Comparison of ENCODE assay signal across 7 mouse cellular contexts in the genomic region with DNA sequence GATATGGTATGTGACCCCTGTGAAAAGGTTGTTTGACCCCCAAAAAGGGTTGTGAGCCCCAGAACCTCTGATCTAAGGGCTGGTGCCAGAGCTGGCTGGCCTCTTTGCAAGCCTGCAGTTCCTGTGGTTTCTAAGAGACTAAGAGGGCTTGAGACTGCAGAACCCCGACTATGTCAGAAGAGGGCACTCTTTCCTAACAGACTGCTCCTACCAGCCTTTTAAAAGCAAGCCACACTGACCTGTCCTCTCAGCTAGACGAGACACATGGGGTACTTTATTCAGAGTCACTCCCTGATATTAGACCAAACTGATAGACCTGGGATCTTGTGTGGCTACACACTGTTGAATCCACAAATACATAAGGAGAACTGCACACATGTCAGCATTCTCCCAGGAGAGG. TPM values are rescaled to one million over a fixed set of nuclear protein-coding genes. Genes with fewer than 3 reads are reported as not detected.
DNase-seq lines count a peak whose midpoint lies in the region; ATAC-seq and TF ChIP-seq lines count a peak whose summit lies in the region.

No protein-coding gene starts in this region.

- intact Hi-C loops in left cerebral cortex, postnatal 36 days (cut with DNase I) = loop anchor here (2.0 to 5.0 kb wide), 4 partner anchors 79 to 319 kb away; no protein-coding TSS in a partner anchor

- POLR2A ChIA-PET in Patski (lab: Charles Lee) = no interaction called here

- 0% methylated on average over 2 of the region's 2 CpGs for WGBS in liver, postnatal 0 days (ENCODE audit: insufficient replicate concordance)
- WGBS in liver, embryonic 12.5 days (ENCODE audit: insufficient replicate concordance) = 3% methylated on average over 2 of the region's 2 CpGs
- 2% methylated on average over 2 of the region's 2 CpGs for whole genome bisulfite sequencing in hindbrain, embryonic 16.5 days

- H3K4me2 ChIP-seq in liver, postnatal 0 days (ENCODE audit: low read depth, low read length) = no peak overlapping the region
- H3K4me2 ChIP-seq in liver, embryonic 12.5 days = no peak overlapping the region
- no peak overlapping the region for H3K4me2 ChIP-seq in hindbrain, embryonic 16.5 days (ENCODE audit: low read length)

- no peaks in the 10 kb centered on the region for H3K27me3 ChIP-seq in liver, postnatal 0 days (ENCODE audit: insufficient read depth, low read length)
- no peaks in the 10 kb centered on the region for H3K27me3 ChIP-seq in liver, embryonic 12.5 days (replicated peaks)
- peaks cover 38% of the 10 kb centered on the region for H3K27me3 ChIP-seq in Patski
- no peaks in the 10 kb centered on the region for H3K27me3 ChIP-seq in hindbrain, embryonic 16.5 days (replicated peaks; ENCODE audit: control insufficient read depth, insufficient read depth, low read length)

- no peak for ATAC-seq in liver, postnatal 0 days
- no peak for ATAC-seq in liver, embryonic 12.5 days
- ATAC-seq in Patski = peak; percentile 67
- ATAC-seq in hindbrain, embryonic 16.5 days = peak; percentile 72; the same call in 1 of the 2 replicates

- peak; percentile 76 for TF ChIP-seq CTCF in liver, postnatal 0 days (IDR thresholded peaks at IDR 0.05; ENCODE audit: low read depth)
- TF ChIP-seq CTCF in Patski (IDR thresholded peaks at IDR 0.05) = peak; percentile 94
- peak; percentile 86 for TF ChIP-seq CTCF in cortical plate, adult 2 months (IDR thresholded peaks at IDR 0.05; ENCODE audit: extremely low read depth, insufficient read depth, low read length)

- H3K9ac ChIP-seq in liver, postnatal 0 days (replicated peaks) = no peak overlapping the region
- H3K9ac ChIP-seq in liver, embryonic 12.5 days = no peak overlapping the region
- no peak overlapping the region for H3K9ac ChIP-seq in hindbrain, embryonic 16.5 days (ENCODE audit: low read depth, low read length)

- no peaks in the 10 kb centered on the region for H3K9me3 ChIP-seq in liver, postnatal 0 days (ENCODE audit: low read length)
- H3K9me3 ChIP-seq in liver, embryonic 12.5 days (replicated peaks) = no peaks in the 10 kb centered on the region
- H3K9me3 ChIP-seq in hindbrain, embryonic 16.5 days (ENCODE audit: control insufficient read depth, low read length) = no peaks in the 10 kb centered on the region

- no peak for DNase-seq in liver, postnatal 0 days
- DNase-seq in Patski (ENCODE audit: low read depth, low spot score) = peak; percentile 19
- peak; percentile 20 for DNase-seq in left cerebral cortex, postnatal 36 days (ENCODE audit: low spot score in 2 of 2)
- DNase-seq in right cerebral cortex, adult 2 months (ENCODE audit: low spot score in 2 of 2) = peak; percentile 58 to 63

- H3K4me1 ChIP-seq in liver, postnatal 0 days (ENCODE audit: insufficient read depth) = no peaks in the 10 kb centered on the region
- no peaks in the 10 kb centered on the region for H3K4me1 ChIP-seq in liver, embryonic 12.5 days
- peaks cover 2% of the 10 kb centered on the region; the same call in 1 of the 2 replicates for H3K4me1 ChIP-seq in cortical plate, adult 2 months (ENCODE audit: control insufficient read depth, insufficient read depth, low read length)
- H3K4me1 ChIP-seq in hindbrain, embryonic 16.5 days (ENCODE audit: control insufficient read depth, insufficient read depth, low read depth, low read length) = no peaks in the 10 kb centered on the region

- TF ChIP-seq POLR2A in cortical plate, adult 2 months (IDR thresholded peaks at IDR 0.05; ENCODE audit: extremely low read depth, insufficient read depth, low read length) = no peak

- H3K27ac ChIP-seq in liver, postnatal 0 days (ENCODE audit: low read depth) = no peak overlapping the region
- H3K27ac ChIP-seq in liver, embryonic 12.5 days = no peak overlapping the region
- no peak overlapping the region for H3K27ac ChIP-seq in cortical plate, adult 2 months (ENCODE audit: insufficient read depth, low read length)
- no peak overlapping the region for H3K27ac ChIP-seq in hindbrain, embryonic 16.5 days (ENCODE audit: low read depth, low read length)

- CTCF ChIA-PET in Patski (lab: Charles Lee) = interaction anchor here (1.0 to 1.9 kb wide), 3 partner anchors 257 to 261 kb away, joined by 4 to 7 read pairs (median 4); no protein-coding TSS in a partner anchor

- TF ChIP-seq EP300 in liver, postnatal 0 days (IDR thresholded peaks at IDR 0.05; ENCODE audit: low read depth) = no peak

- H3K36me3 ChIP-seq in liver, postnatal 0 days (replicated peaks; ENCODE audit: insufficient read depth, low read length) = no peaks in the 10 kb centered on the region
- no peaks in the 10 kb centered on the region for H3K36me3 ChIP-seq in liver, embryonic 12.5 days
- no peaks in the 10 kb centered on the region for H3K36me3 ChIP-seq in hindbrain, embryonic 16.5 days (ENCODE audit: control insufficient read depth, insufficient read depth, low read length)

- in situ Hi-C loops in Patski (cut with MboI; ENCODE audit: low pct_unique_long_range_greater_than_20kb) = loop anchor here (5.0 kb wide), 3 partner anchors 159 to 314 kb away; no protein-coding TSS in a partner anchor

- H3K4me3 ChIP-seq in liver, postnatal 0 days (ENCODE audit: low read depth, low read length) = no peak overlapping the region
- H3K4me3 ChIP-seq in liver, embryonic 12.5 days = no peak overlapping the region
- H3K4me3 ChIP-seq in cortical plate, adult 2 months (ENCODE audit: insufficient read depth, low read length) = no peak overlapping the region
- H3K4me3 ChIP-seq in hindbrain, embryonic 16.5 days (ENCODE audit: low read length) = no peak overlapping the region

RNA-seq across cellular contexts. Expression of a gene that starts 19.9 kb away (rescaled TPM):
- polyA plus RNA-seq in liver, postnatal 0 days (2015; fragmentation: Nextera tagmentation; extraction: Ambion mirVana) = 0.16 and 0.17 TPM in 2 replicates
- 2.1 and 2.5 TPM in 2 replicates for polyA plus RNA-seq in liver, embryonic 12.5 days (2016; fragmentation: Nextera tagmentation; extraction: Ambion mirVana)
- not detected for polyA plus RNA-seq in Patski (2021)
- polyA plus RNA-seq in cortical plate, adult 2 months (2012; rRNA removed) = 26.5 and 33.1 TPM in 2 replicates
- 15.5 and 15.9 TPM in 2 replicates for polyA plus RNA-seq in hindbrain, embryonic 16.5 days (2015; fragmentation: Nextera tagmentation; extraction: Ambion mirVana)
- 10 to 100 TPM; 29.5 to 32.3 TPM for total RNA-seq in left cerebral cortex, postnatal 36 days (2021)

Comparison
In these comparisons a context has a peak if more than half of its experiments do, and no peak if none do; other contexts are left out.
1. ATAC-seq: peak in Patski (single experiment) and hindbrain, embryonic 16.5 days (single experiment); none in liver, postnatal 0 days (single experiment) and liver, embryonic 12.5 days (single experiment).
2. Peak in every context shown above with its lines, with median percentiles within 50 percentile points of each other: CTCF ChIP-seq.